Mouse (Mus musculus): Measurements from ENCODE around the gene Gm3285. TPM values are rescaled to one million over a fixed set of nuclear protein-coding genes. Genes with fewer than 3 reads are reported as not detected.

The Gm3285 gene
- polyA plus RNA-seq, 2 experiments, result not detected

- H3K9me3 ChIP-seq (ENCODE audit: control insufficient read depth, low read length), result no peaks in the 10 kb centered on the region
- H3K36me3 ChIP-seq (replicated peaks; ENCODE audit: control insufficient read depth, insufficient read depth, low read depth), result no peaks in the 10 kb centered on the region
- ATAC-seq (ENCODE audit: insufficient read depth) (no peak), DNase-seq (ENCODE audit: low read depth in 3 of 3, low spot score in 3 of 3) (no peak)
- no peak for TF ChIP-seq CTCF (IDR thresholded peaks at IDR 0.05; ENCODE audit: low read depth)
- TF ChIP-seq EP300 (IDR thresholded peaks at IDR 0.05; ENCODE audit: low read depth), result no peak
- H3K27me3 ChIP-seq (ENCODE audit: control insufficient read depth, insufficient read depth, low read length), result no peaks in the 10 kb centered on the region
- no peak overlapping the region for H3K4me3 ChIP-seq (ENCODE audit: insufficient read depth in 1 of 2, low read depth in 2 of 2, low read length in 2 of 2)
- no peak overlapping the region for H3K9ac ChIP-seq (replicated peaks)
- no peak overlapping the region for H3K27ac ChIP-seq
- WGBS (ENCODE audit: insufficient replicate concordance), result 63% methylated on average over 7 of the region's 7 CpGs
- no peaks in the 10 kb centered on the region for H3K4me1 ChIP-seq (replicated peaks; ENCODE audit: control insufficient read depth in 2 of 2, insufficient read depth in 2 of 2, low read length in 1 of 2)
- no peak overlapping the region for H3K4me2 ChIP-seq (ENCODE audit: low read depth)
Observed at GRCm38 (mm10) chr10:77869651-77870050, 7.9 kb downstream of the Gm3285 start.

- no peaks in the 10 kb centered on the region for H3K27me3 ChIP-seq (ENCODE audit: control insufficient read depth, insufficient read depth, low read length)
- no peak overlapping the region for H3K4me3 ChIP-seq (ENCODE audit: insufficient read depth in 1 of 2, low read depth in 2 of 2, low read length in 2 of 2)
- no peaks in the 10 kb centered on the region for H3K36me3 ChIP-seq (replicated peaks; ENCODE audit: control insufficient read depth, insufficient read depth, low read depth)
- whole genome bisulfite sequencing (ENCODE audit: insufficient replicate concordance), result 41% methylated on average over 6 of the region's 6 CpGs
- no peak overlapping the region for H3K27ac ChIP-seq
- H3K4me1 ChIP-seq (replicated peaks; ENCODE audit: control insufficient read depth in 2 of 2, insufficient read depth in 2 of 2, low read length in 1 of 2), result no peaks in the 10 kb centered on the region
- no peaks in the 10 kb centered on the region for H3K9me3 ChIP-seq (ENCODE audit: control insufficient read depth, low read length)
- H3K4me2 ChIP-seq (ENCODE audit: low read depth), result no peak overlapping the region
- H3K9ac ChIP-seq (replicated peaks), result no peak overlapping the region
- TF ChIP-seq EP300 (IDR thresholded peaks at IDR 0.05; ENCODE audit: low read depth), result no peak
- TF ChIP-seq CTCF (IDR thresholded peaks at IDR 0.05; ENCODE audit: low read depth), result peak; percentile 48; the same call in 1 of the 2 replicates
- ATAC-seq (ENCODE audit: insufficient read depth) (no peak), DNase-seq (ENCODE audit: low read depth in 3 of 3, low spot score in 3 of 3) (no peak)
Observed at GRCm38 (mm10) chr10:77878985-77879384, 17.2 kb downstream of the Gm3285 start.

GRCm38 (mm10) chr10:77880305-77880704, 18.5 kb downstream of the Gm3285 start:
- Histone ChIP-seq H3K4me1 (replicated peaks; ENCODE audit: control insufficient read depth in 2 of 2, insufficient read depth in 2 of 2, low read length in 1 of 2) (no peaks in the 10 kb centered on the region), H3K27me3 (ENCODE audit: control insufficient read depth, insufficient read depth, low read length) (no peaks in the 10 kb centered on the region), H3K4me3 (ENCODE audit: insufficient read depth in 1 of 2, low read depth in 2 of 2, low read length in 2 of 2) (no peak overlapping the region), H3K4me2 (ENCODE audit: low read depth) (no peak overlapping the region), H3K27ac (no peak overlapping the region), H3K9ac (replicated peaks) (no peak overlapping the region), H3K9me3 (ENCODE audit: control insufficient read depth, low read length) (no peaks in the 10 kb centered on the region), H3K36me3 (replicated peaks; ENCODE audit: control insufficient read depth, insufficient read depth, low read depth) (no peaks in the 10 kb centered on the region)
- no peak for ATAC-seq (ENCODE audit: insufficient read depth)
- DNase-seq (ENCODE audit: low read depth in 3 of 3, low spot score in 3 of 3), result no peak
- 24% methylated on average over 3 of the region's 3 CpGs for WGBS (ENCODE audit: insufficient replicate concordance)
- TF ChIP-seq CTCF (IDR thresholded peaks at IDR 0.05; ENCODE audit: low read depth) (no peak), EP300 (IDR thresholded peaks at IDR 0.05; ENCODE audit: low read depth) (no peak)

- WGBS (ENCODE audit: insufficient replicate concordance), result 68% methylated on average over 5 of the region's 5 CpGs
- TF ChIP-seq EP300 (IDR thresholded peaks at IDR 0.05; ENCODE audit: low read depth) (no peak), CTCF (IDR thresholded peaks at IDR 0.05; ENCODE audit: low read depth) (peak; percentile 50; the same call in 1 of the 2 replicates)
- DNase-seq (ENCODE audit: low read depth in 3 of 3, low spot score in 3 of 3) (no peak), ATAC-seq (ENCODE audit: insufficient read depth) (no peak)
- H3K4me3 ChIP-seq (ENCODE audit: insufficient read depth in 1 of 2, low read depth in 2 of 2, low read length in 2 of 2), result no peak overlapping the region
- H3K27ac ChIP-seq, result no peak overlapping the region
- H3K9me3 ChIP-seq (ENCODE audit: control insufficient read depth, low read length), result no peaks in the 10 kb centered on the region
- H3K4me2 ChIP-seq (ENCODE audit: low read depth), result no peak overlapping the region
- no peaks in the 10 kb centered on the region for H3K4me1 ChIP-seq (replicated peaks; ENCODE audit: control insufficient read depth in 2 of 2, insufficient read depth in 2 of 2, low read length in 1 of 2)
- no peaks in the 10 kb centered on the region for H3K27me3 ChIP-seq (ENCODE audit: control insufficient read depth, insufficient read depth, low read length)
- H3K36me3 ChIP-seq (replicated peaks; ENCODE audit: control insufficient read depth, insufficient read depth, low read depth), result no peaks in the 10 kb centered on the region
- H3K9ac ChIP-seq (replicated peaks), result no peak overlapping the region
Observed at GRCm38 (mm10) chr10:77882553-77882952, 20.8 kb downstream of the Gm3285 start.

GRCm38 (mm10) chr10:77886007-77886747, 24.4 kb downstream of the Gm3285 start:
- Histone ChIP-seq H3K4me1 (replicated peaks; ENCODE audit: control insufficient read depth in 2 of 2, insufficient read depth in 2 of 2, low read length in 1 of 2) (no peaks in the 10 kb centered on the region), H3K27ac (no peak overlapping the region), H3K36me3 (replicated peaks; ENCODE audit: control insufficient read depth, insufficient read depth, low read depth) (no peaks in the 10 kb centered on the region), H3K4me3 (ENCODE audit: insufficient read depth in 1 of 2, low read depth in 2 of 2, low read length in 2 of 2) (no peak overlapping the region), H3K27me3 (ENCODE audit: control insufficient read depth, insufficient read depth, low read length) (no peaks in the 10 kb centered on the region), H3K4me2 (ENCODE audit: low read depth) (no peak overlapping the region), H3K9me3 (ENCODE audit: control insufficient read depth, low read length) (no peaks in the 10 kb centered on the region), H3K9ac (replicated peaks) (no peak overlapping the region)
- 35% methylated on average over 12 of the region's 12 CpGs for WGBS (ENCODE audit: insufficient replicate concordance)
- TF ChIP-seq EP300 (IDR thresholded peaks at IDR 0.05; ENCODE audit: low read depth) (no peak), CTCF (IDR thresholded peaks at IDR 0.05; ENCODE audit: low read depth) (0 out of 2 replicates have a peak, but pooled peaks have one; percentile 12)
- DNase-seq (ENCODE audit: low read depth in 3 of 3, low spot score in 3 of 3) (no peak), ATAC-seq (ENCODE audit: insufficient read depth) (no peak)
